Mouse (Mus musculus): ENCODE measurements around the gene Chchd6. TPM values are rescaled to one million over a fixed set of nuclear protein-coding genes. Genes with fewer than 3 reads are reported as not detected.

The Chchd6 gene
- total RNA-seq, 1 experiment from 2014 or later: 0.29 TPM

GRCm38 (mm10) chr6:89353101-89353500 is 242.4 kb downstream of the Chchd6 start:
- ATAC-seq (replicated peaks; ENCODE audit: insufficient number of reproducible peaks, low FRiP score, low TSS enrichment, poor library complexity, severe bottlenecking): no peak

- no peak for ATAC-seq (replicated peaks; ENCODE audit: insufficient number of reproducible peaks, low FRiP score, low TSS enrichment, poor library complexity, severe bottlenecking)
Observed at GRCm38 (mm10) chr6:89351441-89352137, 243.9 kb downstream of the Chchd6 start.

GRCm38 (mm10) chr6:89350520-89350919 is 244.9 kb downstream of the Chchd6 start:
- no peak for ATAC-seq (replicated peaks; ENCODE audit: insufficient number of reproducible peaks, low FRiP score, low TSS enrichment, poor library complexity, severe bottlenecking)

GRCm38 (mm10) chr6:89350037-89350515 is 245.4 kb downstream of the Chchd6 start:
- no peak for ATAC-seq (replicated peaks; ENCODE audit: insufficient number of reproducible peaks, low FRiP score, low TSS enrichment, poor library complexity, severe bottlenecking)

- ATAC-seq (replicated peaks; ENCODE audit: insufficient number of reproducible peaks, low FRiP score, low TSS enrichment, poor library complexity, severe bottlenecking): no peak
Observed at GRCm38 (mm10) chr6:89348363-89348762, 247.1 kb downstream of the Chchd6 start.

- no peak for ATAC-seq (replicated peaks; ENCODE audit: insufficient number of reproducible peaks, low FRiP score, low TSS enrichment, poor library complexity, severe bottlenecking)
Observed at GRCm38 (mm10) chr6:89347792-89348191, 247.7 kb downstream of the Chchd6 start.

GRCm38 (mm10) chr6:89345855-89346254 is 249.6 kb downstream of the Chchd6 start:
- no peak for ATAC-seq (replicated peaks; ENCODE audit: insufficient number of reproducible peaks, low FRiP score, low TSS enrichment, poor library complexity, severe bottlenecking)

- ATAC-seq (replicated peaks; ENCODE audit: insufficient number of reproducible peaks, low FRiP score, low TSS enrichment, poor library complexity, severe bottlenecking): no peak
Observed at GRCm38 (mm10) chr6:89345486-89345785, 250.0 kb downstream of the Chchd6 start.

GRCm38 (mm10) chr6:89344613-89345485 is 250.6 kb downstream of the Chchd6 start:
- ATAC-seq (replicated peaks; ENCODE audit: insufficient number of reproducible peaks, low FRiP score, low TSS enrichment, poor library complexity, severe bottlenecking): no peak

GRCm38 (mm10) chr6:89341981-89342380 is 253.5 kb downstream of the Chchd6 start:
- ATAC-seq (replicated peaks; ENCODE audit: insufficient number of reproducible peaks, low FRiP score, low TSS enrichment, poor library complexity, severe bottlenecking): no peak

GRCm38 (mm10) chr6:89339447-89339846 is 256.0 kb downstream of the Chchd6 start:
- no peak for ATAC-seq (replicated peaks; ENCODE audit: insufficient number of reproducible peaks, low FRiP score, low TSS enrichment, poor library complexity, severe bottlenecking)

- ATAC-seq (replicated peaks; ENCODE audit: insufficient number of reproducible peaks, low FRiP score, low TSS enrichment, poor library complexity, severe bottlenecking): no peak
Observed at GRCm38 (mm10) chr6:89338733-89339132, 256.7 kb downstream of the Chchd6 start.

GRCm38 (mm10) chr6:89337574-89337973 is 257.9 kb downstream of the Chchd6 start:
- no peak for ATAC-seq (replicated peaks; ENCODE audit: insufficient number of reproducible peaks, low FRiP score, low TSS enrichment, poor library complexity, severe bottlenecking)

- no peak for ATAC-seq (replicated peaks; ENCODE audit: insufficient number of reproducible peaks, low FRiP score, low TSS enrichment, poor library complexity, severe bottlenecking)
Observed at GRCm38 (mm10) chr6:89333964-89334702, 261.3 kb downstream of the Chchd6 start.

Other genes with a start within 250 kb of the Chchd6 start
- 0.21 to 2.8 TPM (median 0.76 TPM) in 3 replicates for gene Plxna1, start 233.0 kb downstream of the Chchd6 start, total RNA-seq (2017)
- gene Txnrd3, start 48.3 kb upstream of the Chchd6 start, total RNA-seq (2017): 2.6 to 6.7 TPM (median 3.6 TPM) in 3 replicates
- gene Vmn1r40, start 111.9 kb upstream of the Chchd6 start, total RNA-seq (2017): not detected in 3 replicates
- not detected in 3 replicates for gene Vmn1r41, start 145.1 kb upstream of the Chchd6 start, total RNA-seq (2017)